Mouse (Mus musculus) bone marrow macrophage, adult 2 months (primary cell): ENCODE results near the gene Sh3tc1.

Experiments
- CTCF ChIP-seq: IDR thresholded peaks from 2 replicates; pipeline ENCODE4 v1.5.1; 2012; ENCODE audit warnings: low read depth, mild to moderate bottlenecking, low read length, moderate library complexity
- POLR2A ChIP-seq: IDR thresholded peaks from 2 replicates; pipeline ENCODE4 v1.6.1; 2012; ENCODE audit warnings: mild to moderate bottlenecking, low read depth, low read length, borderline replicate concordance

- no peak for TF ChIP-seq CTCF
- TF ChIP-seq POLR2A: no peak
Observed at GRCm38 (mm10) chr5:35703183-35703582, 36.6 kb downstream of the Sh3tc1 start.
